Mouse (Mus musculus) kidney, adult 2 months (tissue): Measurements from ENCODE around the gene Itpk1.

ENCODE experiments used
- CTCF ChIP-seq: fragments of 200-500 bp; conservative IDR thresholded peaks from 2 replicates; pipeline ENCODE4 v1.5.1; 2011; ENCODE audit warnings: low read depth, mild to moderate bottlenecking, control low read depth, low read length, moderate library complexity, mixed read lengths; ENCODE audit not compliant: insufficient read depth, insufficient read length
- POLR2A ChIP-seq: fragments of 200-500 bp; IDR thresholded peaks from one replicate; pipeline ENCODE4 v1.6.1; 2011; ENCODE audit warnings: low read depth, low read length, control low read depth

- TF ChIP-seq POLR2A (no peak), CTCF (no peak)
These were observed 182.9 kb downstream of the Itpk1 start for GRCm38 (mm10) chr12:102521777-102522319.
